Mouse (Mus musculus) ZHBTc4 (cell line): Measurements from ENCODE around the gene Tardbp.

Source experiments
- DNase-seq: peaks from one replicate; pipeline ENCODE4 v3.0.0-alpha.2; 2011; ENCODE audit warnings: low read depth, low spot score

The Tardbp gene

DNA sequence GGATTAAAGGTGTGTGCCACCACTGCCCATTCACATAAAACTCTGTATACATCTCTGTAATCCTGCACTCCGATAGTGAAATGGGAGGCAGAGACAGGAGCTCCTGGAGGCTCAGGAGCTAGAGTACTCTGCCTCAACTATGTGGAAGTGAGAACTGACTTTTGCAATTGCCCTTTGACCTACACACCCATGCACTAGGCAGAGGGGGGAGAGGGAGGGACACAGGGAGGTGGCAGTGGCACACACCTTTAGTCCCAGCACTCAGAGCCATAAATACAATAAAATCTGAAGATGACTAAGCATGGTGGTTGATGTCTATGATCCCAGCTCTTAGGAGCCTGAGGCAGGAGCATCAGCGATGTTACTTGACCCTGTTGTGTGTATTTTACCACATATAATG, 12.6 kb upstream of the Tardbp start:
- no peak for DNase-seq

DNA sequence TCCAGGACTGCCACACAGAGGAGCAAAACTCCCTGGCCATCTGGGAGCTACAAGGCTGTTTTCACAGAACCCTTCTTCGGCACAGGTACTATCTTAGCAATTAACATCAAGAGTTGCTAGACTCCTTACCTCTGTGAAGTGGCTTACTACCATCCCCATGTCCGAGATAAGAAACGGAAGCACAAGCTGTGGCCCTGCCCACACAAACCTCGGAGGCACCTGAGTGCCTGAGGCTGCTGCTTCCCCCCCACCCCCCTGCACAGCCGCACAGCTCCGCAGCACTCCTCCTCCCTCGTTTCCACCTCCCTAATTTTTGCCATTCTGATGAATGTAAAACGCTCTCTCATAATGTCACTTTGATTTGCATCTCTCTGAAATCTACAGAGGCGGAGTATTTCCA, 11.5 kb upstream of the Tardbp start:
- no peak for DNase-seq

DNA sequence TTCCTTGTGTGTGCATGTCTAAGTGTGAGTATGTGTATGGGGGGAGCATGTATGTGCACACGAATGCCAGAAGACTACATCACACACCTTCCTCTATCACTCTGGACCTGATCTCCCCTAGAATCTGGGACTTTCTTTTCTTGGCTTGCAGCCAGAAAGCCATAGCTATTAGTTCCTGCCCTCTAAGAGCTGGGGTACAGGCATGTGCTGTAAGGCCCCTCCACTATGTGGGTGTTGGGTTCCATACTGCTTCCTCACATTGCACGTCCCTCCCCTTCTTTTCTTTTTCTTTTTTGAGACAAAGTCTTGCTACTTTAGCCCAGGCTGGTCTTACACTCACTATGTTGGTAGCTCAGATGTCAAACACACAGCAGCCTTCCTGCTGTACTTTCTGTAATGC, 8.5 kb upstream of the Tardbp start:
- DNase-seq, result no peak

DNA sequence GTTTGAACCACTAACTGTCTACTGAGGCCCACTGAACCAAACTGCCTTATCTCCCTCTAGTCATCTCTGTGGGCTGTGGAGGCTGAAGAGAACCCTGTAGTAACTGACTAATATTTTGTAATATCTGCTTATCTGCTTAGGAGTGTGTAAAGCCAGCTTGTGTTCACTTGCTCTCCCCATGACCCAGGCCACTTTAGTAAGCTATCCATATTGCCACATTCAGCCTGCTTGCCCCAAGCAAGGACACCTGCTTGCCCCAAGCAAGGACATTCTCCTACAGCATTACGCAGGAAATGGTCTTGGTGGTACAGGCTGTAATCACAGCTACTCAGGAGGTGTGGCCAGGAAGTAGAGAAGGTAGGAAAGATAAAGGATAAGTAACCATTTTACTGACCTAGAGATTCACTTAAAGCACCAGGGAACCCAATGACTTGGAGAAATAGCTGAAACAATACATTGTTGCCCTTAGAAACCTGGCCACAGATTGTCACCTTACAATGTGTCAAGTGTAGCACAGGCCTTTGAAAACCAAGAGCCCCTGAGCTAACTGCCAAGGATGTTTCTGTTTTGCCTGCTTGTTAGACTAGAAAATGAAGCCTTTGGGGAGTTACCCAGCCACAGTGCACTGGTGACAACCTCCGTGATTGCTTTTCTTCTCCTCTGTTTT, 6.7 kb upstream of the Tardbp start:
- DNase-seq, result no peak

DNA sequence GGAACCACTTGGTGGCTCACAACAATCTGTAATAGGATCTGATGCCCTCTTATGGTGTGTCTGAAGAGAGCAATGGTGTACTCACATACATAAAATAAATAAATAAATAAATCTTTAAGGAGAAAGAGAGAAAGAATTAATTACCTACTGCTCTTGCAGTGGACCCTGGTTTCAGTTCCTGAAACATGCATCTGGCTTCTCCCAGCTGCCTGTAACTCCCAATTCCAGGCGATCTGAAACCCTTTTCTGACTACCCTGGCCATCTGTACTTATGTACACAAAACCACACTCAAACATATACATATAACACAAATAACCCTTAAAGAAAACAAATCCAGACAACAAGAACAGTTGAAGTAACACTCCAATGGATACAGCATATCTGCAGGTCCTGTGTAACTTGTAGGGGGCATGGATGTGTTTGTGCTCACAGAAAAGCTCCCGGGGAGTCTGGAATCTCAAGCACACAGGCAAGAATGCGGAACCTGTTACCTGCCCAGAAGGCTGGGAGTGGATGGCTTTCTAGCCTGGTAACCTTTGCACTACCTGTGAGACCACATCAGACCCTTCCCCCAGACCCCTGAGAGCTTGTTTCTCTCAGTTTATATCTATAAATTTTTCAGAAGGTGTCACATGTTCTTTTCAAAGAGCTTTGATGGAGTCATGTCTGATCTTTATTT, 5.3 kb upstream of the Tardbp start:
- DNase-seq, result no peak

DNA sequence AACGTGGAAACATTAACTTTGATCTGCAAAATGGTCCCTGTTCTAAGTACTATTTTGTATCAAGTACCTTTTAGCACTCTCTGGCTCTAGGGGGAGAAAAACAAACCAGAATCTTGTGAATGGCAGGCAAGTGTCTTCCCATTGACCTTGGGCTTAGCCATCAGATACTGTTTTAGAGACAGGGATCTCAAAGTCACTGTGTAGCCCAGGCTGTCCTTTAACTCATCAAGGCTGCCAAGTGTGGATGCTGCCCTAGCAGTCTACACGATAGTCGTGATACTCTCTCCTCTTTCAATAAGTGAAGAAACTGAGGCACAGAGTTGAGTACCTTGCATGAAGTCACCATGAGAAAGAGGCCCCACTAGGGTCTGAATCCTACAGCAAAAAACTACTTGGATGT, 427 bp upstream of the Tardbp start:
- no peak for DNase-seq

DNA sequence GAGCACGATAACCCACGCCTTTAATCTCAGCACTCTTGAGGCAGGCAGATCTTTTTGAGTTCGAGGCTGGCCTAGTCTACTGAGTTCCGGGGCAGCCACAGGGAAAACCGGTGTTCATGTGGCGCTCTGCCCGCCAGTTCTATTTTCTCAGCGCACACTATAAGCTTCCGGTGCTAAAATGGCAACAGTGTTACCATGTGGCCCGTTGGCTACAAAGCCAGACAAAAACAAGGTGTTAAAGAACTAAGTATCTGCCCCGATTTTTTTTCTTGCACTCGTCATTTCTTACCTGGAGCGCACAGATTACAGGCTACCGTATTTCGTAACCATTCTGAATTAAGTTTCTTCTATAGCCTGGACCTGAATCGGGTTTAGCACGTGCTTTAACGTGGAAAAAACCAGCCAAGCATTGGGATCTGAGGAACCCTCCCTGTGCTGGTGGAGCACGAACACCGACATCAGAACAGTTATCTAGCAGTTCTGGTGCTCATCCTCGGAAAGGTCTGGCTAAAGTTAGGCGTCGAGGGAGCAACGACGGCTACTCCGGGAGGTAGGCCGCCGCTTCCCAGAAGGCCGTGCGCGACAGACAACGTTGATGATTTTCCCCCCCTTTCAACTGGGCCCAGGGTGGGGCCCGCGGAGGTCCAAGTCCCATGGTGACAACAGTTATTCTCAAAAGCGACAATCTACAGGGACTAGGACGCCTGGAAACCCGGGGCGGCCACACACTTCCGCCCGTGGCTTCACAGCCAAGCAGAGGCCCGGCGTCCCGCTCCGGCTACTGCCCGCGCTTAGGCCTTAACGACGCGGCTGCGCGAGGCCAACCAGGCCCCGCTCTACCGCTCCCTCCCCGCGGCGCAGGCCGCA, 830 bp downstream of the Tardbp start:
- DNase-seq, result peak; percentile 80

DNA sequence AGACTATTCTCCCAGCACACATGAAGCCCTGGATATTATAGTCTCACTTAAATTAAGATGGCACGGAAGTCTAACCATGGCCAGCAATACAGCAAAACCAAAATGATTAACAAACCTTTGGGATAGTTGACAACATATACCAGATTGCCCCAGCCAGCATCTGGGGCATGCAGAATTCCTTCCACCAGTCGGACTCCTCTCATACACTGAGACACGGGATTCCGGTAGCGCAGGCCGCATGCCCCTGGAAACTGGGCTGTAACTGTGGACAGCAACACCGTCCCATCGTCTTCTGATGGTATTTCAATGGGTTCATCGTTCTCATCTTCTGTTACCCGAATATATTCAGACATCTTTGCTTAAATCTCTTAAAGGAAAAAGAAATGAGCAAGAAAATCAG, 1.8 kb downstream of the Tardbp start:
- DNase-seq, result peak; percentile 65

DNA sequence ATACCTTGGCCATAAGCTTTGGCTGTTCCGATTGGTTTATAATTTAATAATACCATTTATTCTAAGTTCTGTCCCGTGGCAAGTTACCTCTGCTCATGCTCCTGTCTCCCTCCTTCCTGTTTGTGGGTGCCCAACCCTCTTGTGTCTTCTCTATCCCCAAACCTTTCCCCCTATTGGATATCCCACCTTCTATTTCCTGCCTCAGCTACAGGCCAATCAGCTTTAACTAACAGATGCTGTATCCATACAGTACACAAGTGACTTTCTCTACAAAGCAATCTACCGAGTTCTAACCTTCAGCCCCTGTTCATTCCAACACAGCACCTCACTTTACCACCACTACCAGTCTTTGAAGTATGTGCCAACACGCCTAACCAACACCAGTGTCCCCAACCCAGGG, 3.2 kb downstream of the Tardbp start:
- peak; percentile 62 for DNase-seq

DNA sequence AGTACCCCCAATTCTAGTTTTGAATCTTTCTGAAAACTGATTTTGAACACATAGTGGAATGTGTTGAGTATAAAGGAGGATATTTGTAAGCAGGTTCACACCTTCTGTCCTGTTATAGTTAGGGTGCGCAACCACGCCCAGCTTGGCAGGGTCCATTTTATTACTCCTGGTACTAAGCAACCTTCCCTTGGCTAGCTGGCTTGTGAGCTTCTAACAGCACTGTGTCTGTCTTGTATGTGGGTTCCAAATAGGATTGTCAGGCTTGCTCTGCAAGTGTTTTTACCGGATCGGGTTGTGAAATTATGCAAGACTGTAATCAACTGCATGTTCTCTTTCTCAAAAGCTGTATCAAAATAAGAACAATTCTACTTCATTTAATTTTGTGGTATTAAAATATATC, 4.3 kb downstream of the Tardbp start:
- DNase-seq, result no peak

DNA sequence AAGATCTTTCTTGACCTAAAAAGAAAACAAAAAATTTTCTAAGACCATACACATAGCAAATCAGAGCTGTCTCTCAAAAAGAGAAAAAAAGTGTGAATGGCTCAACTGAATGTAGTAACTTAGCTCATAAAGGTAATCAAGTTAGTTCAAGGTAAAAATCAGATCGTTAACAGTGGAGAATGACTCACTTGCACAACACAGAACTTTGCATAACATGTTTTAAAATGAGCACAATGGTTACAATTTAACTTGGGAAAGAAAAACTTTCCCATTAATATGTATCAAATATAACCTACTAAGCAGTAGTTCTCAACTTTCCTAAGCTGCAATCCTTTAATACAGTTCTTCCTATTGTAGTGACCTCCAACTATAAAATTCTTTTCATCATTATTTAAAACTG, 6.1 kb downstream of the Tardbp start:
- DNase-seq, result no peak

DNA sequence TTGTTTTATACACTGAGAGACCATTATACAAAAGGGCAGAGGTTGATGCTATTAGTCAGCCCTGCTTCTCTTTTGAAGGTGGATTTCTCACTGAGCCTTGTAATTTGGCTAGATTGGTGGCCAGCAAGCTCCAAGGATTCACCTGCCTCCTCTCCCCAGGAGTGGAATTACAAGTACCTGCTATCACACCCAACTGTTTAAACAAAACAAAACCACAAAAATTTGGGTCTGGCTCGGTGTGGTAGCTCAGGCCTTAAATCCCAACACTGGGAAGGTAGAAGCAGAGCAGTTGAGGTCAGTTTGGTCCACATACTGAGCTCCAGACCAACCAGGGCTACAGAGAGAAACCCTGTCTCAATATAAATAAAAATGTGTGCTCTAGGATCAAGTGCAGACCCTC, 7.0 kb downstream of the Tardbp start:
- DNase-seq, result no peak

DNA sequence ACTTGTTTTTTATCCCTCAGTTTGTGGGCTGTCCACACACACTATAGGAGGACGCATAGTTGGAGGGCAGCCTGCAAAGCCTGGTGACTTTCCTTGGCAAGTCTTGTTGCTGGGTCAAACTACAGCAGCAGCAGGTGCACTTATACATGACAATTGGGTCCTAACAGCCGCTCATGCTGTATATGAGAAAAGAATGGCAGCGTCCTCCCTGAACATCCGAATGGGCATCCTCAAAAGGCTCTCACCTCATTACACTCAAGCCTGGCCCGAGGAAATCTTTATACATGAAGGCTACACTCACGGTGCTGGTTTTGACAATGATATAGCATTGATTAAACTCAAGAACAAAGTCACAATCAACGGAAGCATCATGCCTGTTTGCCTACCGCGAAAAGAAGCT, 13.1 kb downstream of the Tardbp start:
- DNase-seq, result peak; percentile 68

DNA sequence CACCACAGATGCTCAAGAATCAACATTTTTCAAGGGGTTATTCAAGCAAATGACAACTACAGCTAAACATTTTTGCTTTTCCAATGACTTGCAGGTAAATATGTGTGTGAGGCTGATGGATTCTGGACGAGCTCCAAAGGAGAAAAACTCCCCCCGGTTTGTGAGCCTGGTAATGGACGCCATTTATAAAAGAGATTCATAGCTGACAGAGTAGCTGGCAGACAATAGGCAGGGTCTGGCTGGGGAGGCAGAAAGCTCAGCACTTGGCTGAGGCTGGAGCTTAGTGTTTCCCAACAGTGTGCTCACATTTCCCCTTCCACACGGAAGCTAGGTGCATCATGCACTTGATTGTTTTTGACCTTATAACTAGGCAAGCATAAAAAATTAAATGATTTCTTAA, 14.3 kb downstream of the Tardbp start:
- DNase-seq, result no peak

DNA sequence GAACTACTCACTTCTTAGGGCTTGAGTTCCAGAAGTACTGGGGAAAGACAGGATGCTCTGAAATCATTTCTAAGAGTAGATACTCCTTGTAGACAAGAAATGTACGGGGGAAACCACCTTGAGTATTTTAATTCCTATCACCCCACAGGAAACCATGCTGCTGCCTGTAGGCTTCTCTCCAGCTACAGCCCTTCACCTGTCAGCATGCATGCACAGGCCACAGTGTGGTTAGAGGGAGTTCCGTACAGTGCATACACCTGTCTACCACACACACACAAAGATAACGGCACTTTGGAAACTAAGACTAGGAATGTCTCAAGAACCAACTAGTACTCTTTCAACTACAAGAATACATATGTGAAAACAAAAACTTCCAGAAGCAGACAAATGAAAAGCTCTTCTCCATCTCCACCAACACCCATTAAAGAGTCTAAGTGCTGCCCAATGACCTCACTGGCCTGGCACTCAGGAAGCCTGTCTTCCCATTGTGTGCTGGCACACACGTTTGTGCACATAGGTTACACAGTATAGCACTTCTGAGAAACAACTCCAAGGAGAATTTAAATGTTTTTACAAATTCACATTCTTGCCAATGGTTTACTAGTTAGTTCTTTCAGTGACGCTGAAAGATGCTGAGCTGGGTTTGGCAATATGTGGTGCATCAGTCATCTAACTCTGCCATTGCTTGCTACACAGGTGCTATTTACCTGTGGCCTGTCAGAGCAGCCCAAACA, 16.0 kb downstream of the Tardbp start:
- DNase-seq, result no peak

DNA sequence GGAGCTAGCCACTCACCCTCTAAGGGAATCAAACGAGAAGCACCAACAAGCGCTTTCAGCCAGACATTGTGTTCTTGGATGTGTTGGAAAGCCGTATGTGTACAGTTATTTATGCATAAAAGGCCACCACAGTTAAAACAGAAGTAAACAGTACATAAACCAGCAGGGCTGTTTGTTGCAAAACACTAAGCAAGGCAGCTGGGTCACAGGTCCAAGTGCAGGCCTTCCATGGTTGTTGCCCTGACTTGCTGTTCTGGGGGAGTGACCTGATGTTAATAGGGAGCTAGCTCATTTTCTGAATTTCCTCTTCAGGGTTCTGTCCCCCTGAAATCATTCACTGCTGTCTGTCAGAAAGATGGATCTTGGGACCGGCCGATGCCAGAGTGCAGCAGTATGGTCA, 17.0 kb downstream of the Tardbp start:
- DNase-seq, result no peak

DNA sequence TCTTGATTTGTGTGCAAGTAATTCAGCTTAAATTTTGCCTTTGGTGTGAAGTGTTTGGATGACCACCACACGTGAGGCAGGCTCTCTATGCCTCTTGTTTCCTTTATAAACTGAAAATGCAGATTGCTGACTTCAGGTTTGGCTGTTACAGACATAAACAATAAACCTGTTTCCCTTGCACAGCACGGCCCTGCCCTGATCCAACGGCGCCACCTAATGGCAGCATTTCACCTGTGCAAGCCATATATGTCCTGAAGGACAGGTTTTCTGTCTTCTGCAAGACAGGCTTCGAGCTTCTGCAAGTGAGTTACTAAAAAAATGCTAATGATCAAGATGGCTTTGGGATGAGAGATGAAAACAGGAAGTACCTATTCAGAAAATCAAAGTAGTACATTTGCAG, 19.1 kb downstream of the Tardbp start:
- peak; percentile 89 for DNase-seq

DNA sequence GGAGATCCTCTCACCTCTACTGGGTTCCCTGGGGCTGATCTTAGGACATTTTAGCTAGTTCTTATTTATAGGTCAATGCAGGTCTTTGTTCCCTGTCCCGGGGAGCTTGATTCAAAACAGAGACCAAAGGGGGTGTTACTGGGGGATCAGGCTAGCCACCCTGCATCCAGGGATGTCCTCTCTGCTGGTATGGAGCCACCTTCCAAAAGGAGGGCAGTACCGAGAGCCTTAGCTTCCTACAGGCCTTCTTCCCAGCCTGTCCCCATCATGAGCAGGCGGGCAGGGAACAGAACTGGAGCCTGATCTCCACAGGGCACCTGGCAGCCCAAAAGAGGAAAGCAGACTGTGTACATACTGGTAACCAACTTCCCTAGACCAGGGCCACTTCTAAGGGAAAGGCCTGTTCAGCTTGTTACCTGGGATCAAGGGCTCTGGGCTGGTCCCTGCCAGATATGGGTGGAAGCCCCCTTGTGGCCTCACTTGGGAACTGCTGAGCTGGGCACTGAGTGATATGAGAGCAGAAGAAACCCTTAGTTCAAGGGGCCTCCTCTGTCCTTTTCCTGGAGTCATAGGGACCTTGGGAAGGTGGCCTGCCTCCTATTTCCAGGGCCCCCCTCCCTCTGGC, 22.2 kb downstream of the Tardbp start:
- peak; percentile 86 for DNase-seq

DNA sequence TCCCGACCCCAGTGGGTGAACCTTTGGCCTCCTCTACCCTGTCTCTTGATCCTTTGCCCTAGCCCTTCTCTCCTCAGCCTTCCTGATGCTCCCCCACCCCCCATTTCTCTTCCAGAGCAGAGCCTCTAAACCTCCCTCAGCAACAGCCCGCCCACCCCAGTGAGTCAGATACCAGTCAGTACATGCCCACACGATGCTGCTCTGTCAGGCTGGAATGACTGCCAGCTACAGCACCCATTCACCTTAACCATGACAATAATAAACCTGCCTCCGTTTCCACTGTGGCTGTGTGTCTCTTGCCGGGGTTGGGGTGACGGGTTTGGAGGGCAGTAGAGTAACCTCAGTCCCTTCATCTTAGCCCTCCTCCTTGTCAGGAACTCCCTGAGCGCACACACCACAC, 22.7 kb downstream of the Tardbp start:
- DNase-seq, result no peak

DNA sequence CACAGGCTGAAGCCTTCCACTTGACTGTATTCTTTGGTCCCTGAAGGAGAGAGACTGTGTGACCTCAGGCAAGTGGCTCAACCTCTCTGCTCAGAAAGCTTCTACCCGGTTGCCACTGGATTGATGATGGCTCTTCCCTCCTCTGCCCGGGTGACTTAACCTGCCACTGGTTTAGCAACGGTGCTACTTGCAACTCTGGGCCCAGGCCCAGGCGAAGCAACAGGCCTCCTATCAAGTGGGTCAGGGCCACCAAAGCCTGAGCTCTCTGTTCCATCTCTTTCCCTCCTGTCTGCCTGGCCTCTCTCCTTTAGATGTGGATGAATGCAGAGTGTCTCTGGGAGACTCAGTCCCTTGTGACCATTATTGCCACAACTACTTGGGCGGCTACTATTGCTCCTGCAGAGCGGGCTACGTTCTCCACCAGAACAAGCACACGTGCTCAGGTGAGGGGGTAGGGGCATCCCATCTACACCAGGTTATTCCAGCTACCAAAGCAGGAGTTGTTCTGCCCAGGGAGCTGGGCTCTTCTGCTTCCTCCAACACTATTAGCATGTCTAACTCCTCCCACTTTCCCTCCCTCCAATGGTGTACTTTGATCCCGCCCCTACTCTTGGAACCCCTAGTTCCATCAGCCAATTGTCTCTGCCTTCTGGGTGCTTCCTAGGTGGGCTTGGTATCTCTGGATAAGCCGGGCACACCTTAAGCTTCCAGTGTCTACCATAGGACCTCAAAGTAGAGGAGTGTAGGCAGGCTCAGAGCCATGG, 23.3 kb downstream of the Tardbp start:
- peak; percentile 63 for DNase-seq
